Mouse (Mus musculus): ENCODE data around the gene Mlst8.

DNA sequence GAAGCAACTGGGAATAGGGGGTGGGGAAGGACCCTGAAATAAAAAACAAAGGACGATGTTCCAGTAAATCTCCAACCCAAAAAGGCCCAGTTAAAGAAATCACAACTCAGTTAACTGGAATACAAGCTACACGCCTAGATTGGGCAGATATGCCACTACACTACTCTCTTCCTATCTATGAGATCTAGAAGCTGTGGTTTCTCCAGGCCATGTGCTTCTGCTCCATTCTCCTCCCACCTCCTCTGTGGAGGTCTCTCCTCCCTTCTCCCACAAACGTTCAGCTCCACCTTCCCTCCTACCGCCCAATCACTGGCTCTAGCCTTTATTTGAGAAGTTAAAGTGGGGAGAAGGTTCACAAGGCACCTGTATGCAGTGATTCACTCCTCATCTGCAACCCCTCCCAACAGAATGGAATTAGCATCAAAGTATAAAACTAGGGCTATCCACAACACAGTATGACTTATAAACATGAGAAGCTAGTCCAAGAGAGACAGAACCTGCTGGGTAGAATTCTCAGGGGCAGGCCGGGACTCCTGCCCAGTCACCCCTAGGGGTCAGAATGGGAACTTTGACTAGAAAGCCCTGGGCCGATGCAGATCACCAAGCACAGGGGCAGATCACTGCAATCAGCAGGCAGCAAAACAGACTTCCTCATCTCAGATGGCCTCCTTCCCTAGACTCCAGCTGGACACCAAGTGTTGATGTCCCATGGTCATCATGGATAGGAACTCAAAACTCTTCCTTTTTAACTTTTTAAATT is 15.3 kb downstream of the Mlst8 start:
- TF ChIP-seq CTCF (IDR thresholded peaks at IDR 0.05; ENCODE audit: low read depth, low read length) (no peak), POLR2A (IDR thresholded peaks at IDR 0.05; ENCODE audit: borderline replicate concordance, low read depth, low read length) (no peak)
